Mouse (Mus musculus) liver, postnatal 0 days (tissue): ENCODE measurements at regions not wholly inside any gene's neighbourhood (a gene's known extent, or its start where the extent isn't known, plus 50 kb on each side); places are given as distances from the start of the nearest gene placed in this dataset.

ENCODE experiments used
- ATAC-seq: fragments of 200-750 bp; cut with Nextera tagmentation; 2 replicates; pipeline ENCODE4 v1.8.0; 2017; ENCODE audit warnings: mild to moderate bottlenecking, moderate library complexity
- DNase-seq: peaks from one replicate; pipeline ENCODE4 v3.0.0-alpha.2; 2016
- H3K27ac ChIP-seq: fragments of 300-500 bp; sonication (generic); 2 replicates; pipeline ENCODE4 v1.5.1; 2014; ENCODE audit warnings: antibody characterized with exemption, moderate library complexity, mild to moderate bottlenecking, low read depth
- H3K27me3 ChIP-seq: fragments of 300-500 bp; sonication (generic); 2 replicates; pipeline ENCODE4 v1.6.1; 2014; ENCODE audit warnings: low read length, control low read depth, mixed read lengths; ENCODE audit not compliant: insufficient read depth
- H3K36me3 ChIP-seq: fragments of 300-500 bp; sonication (generic); replicated peaks from 2 replicates; pipeline ENCODE4 v1.6.1; 2014; ENCODE audit warnings: mild to moderate bottlenecking, control low read depth, low read length, moderate library complexity, mixed read lengths; ENCODE audit not compliant: insufficient read depth
- H3K4me1 ChIP-seq: fragments of 300-500 bp; sonication (generic); 2 replicates; pipeline ENCODE4 v1.6.1; 2014; ENCODE audit warnings: antibody characterized with exemption, mild to moderate bottlenecking, control low read depth; ENCODE audit not compliant: insufficient read depth
- H3K4me2 ChIP-seq: fragments of 300-500 bp; sonication (generic); 2 replicates; pipeline ENCODE4 v1.6.1; 2014; ENCODE audit warnings: low read depth, mild to moderate bottlenecking, low read length, moderate library complexity, mixed read lengths
- H3K4me3 ChIP-seq: fragments of 300-500 bp; sonication (generic); 2 replicates; pipeline ENCODE4 v1.5.1; 2014; ENCODE audit warnings: low read depth, low read length
- H3K9ac ChIP-seq: fragments of 300-500 bp; sonication (generic); replicated peaks from 2 replicates; pipeline ENCODE4 v1.6.1; 2014; ENCODE audit warnings: mild to moderate bottlenecking, moderate library complexity
- H3K9me3 ChIP-seq: fragments of 300-500 bp; sonication (generic); 2 replicates; pipeline ENCODE4 v1.6.1; 2016; ENCODE audit warnings: mild to moderate bottlenecking, control low read depth, low read length, mixed read lengths
- CTCF ChIP-seq: sonication (generic); IDR thresholded peaks from 2 replicates; pipeline ENCODE4 v1.5.1; 2016; ENCODE audit warnings: antibody characterized with exemption, low read depth
- EP300 ChIP-seq: IDR thresholded peaks from 2 replicates; pipeline ENCODE4 v1.6.1; 2016; ENCODE audit warnings: antibody characterized with exemption, low read depth, mild to moderate bottlenecking
- WGBS: fragments of 180-500 bp; shearing (Covaris S2); extraction: QIAGEN DNeasy Blood & Tissue Kit; methylation state at CpG from one replicate; pipeline ENCODE4 v1.1.7; 2014; ENCODE audit not compliant: insufficient replicate concordance; 5-methylcytosine and 5-hydroxymethylcytosine counted together

- H3K4me3 ChIP-seq, result no peak overlapping the region
- no peak overlapping the region for H3K27ac ChIP-seq
- no peaks in the 10 kb centered on the region for H3K27me3 ChIP-seq
- DNase-seq (no peak), ATAC-seq (no peak)
- no peak for TF ChIP-seq EP300
- no peak for TF ChIP-seq CTCF
- no peak overlapping the region for H3K4me2 ChIP-seq
- H3K36me3 ChIP-seq, result no peaks in the 10 kb centered on the region
- H3K4me1 ChIP-seq, result peaks cover 6% of the 10 kb centered on the region; the same call in 1 of the 2 replicates
- no peaks in the 10 kb centered on the region for H3K9me3 ChIP-seq
- H3K9ac ChIP-seq, result no peak overlapping the region
- WGBS, result 66% methylated on average over 3 of the region's 3 CpGs
Measured at GRCm38 (mm10) chr6:140187733-140188132, 146.5 kb upstream of the Plcz1 start.

DNA sequence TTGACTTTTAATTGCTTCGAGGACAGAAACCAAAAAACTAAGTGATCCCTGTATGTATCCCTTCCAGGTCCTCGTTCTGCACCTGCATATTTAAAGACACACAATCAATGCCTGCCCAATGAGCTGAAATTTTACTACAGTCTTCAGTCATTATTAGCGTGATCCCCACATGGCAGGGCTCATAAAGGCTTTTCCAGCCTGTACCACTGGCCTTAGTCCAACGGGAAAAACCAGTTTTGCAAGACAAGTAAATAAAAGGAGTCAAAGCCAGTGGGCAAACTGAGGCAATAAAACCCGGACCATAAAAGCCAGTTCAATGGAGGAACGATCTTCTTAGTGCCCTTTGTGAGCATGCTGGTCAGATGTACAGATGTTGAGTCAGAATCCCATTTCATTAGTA lies 145.8 kb upstream of the Plcz1 start:
- peaks cover 6% of the 10 kb centered on the region; the same call in 1 of the 2 replicates for H3K4me1 ChIP-seq
- no peaks in the 10 kb centered on the region for H3K36me3 ChIP-seq
- no peak for TF ChIP-seq CTCF
- TF ChIP-seq EP300, result no peak
- no peak for ATAC-seq
- no peaks in the 10 kb centered on the region for H3K9me3 ChIP-seq
- no peak overlapping the region for H3K9ac ChIP-seq
- no peak overlapping the region for H3K27ac ChIP-seq
- H3K4me3 ChIP-seq, result no peak overlapping the region
- H3K27me3 ChIP-seq, result no peaks in the 10 kb centered on the region
- no peak for DNase-seq
- H3K4me2 ChIP-seq, result no peak overlapping the region
- WGBS, result 55% methylated on average over 6 of the region's 6 CpGs

- Histone ChIP-seq H3K4me2 (no peak overlapping the region), H3K27me3 (no peaks in the 10 kb centered on the region), H3K9me3 (no peaks in the 10 kb centered on the region), H3K27ac (no peak overlapping the region), H3K9ac (no peak overlapping the region), H3K4me3 (no peak overlapping the region), H3K4me1 (no peaks in the 10 kb centered on the region), H3K36me3 (no peaks in the 10 kb centered on the region)
- whole genome bisulfite sequencing, result 68% methylated on average over 4 of the region's 4 CpGs
- DNase-seq (no peak), ATAC-seq (no peak)
- TF ChIP-seq EP300, result no peak
- TF ChIP-seq CTCF, result no peak
Measured at GRCm38 (mm10) chr6:140179999-140180398, 138.7 kb upstream of the Plcz1 start.

DNA sequence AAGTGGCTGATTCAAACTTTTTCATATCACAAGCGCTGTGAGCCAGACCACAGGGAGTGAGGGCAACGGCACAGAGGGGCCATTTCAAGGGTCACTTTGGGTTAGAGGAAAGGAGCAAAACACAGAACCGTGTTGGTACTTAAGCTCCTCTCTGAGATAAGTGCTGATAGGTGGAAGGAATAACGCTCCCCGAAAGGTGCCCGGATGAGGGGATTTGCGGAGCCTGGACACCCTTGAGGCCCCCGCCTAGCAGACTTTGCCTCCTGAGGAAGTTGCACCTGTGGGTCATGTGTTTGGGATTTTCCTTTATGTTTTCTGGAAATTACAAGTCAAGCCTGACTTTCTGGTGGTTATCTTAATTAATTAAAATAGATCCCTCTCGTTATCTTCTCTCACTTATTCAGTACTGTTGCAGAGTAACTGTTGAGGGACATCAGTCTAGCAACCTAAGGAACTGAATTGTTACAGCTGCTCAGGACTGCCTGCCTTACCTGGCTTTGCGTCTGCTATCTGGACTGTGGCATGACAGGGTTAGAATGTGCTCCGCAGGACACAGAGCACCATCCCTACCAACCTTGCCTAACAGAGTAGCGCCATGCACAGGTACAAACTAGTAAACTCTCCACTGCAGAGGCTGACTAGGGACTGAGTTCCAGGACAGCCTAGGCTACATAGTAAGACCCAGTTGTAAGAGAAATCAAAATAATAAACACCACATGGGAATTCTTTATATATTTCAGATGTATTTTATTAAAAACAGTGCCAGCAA lies 137.4 kb upstream of the Plcz1 start:
- no peak overlapping the region for H3K4me3 ChIP-seq
- no peaks in the 10 kb centered on the region for H3K4me1 ChIP-seq
- DNase-seq, result no peak
- no peak for ATAC-seq
- no peak overlapping the region for H3K27ac ChIP-seq
- H3K36me3 ChIP-seq, result no peaks in the 10 kb centered on the region
- H3K27me3 ChIP-seq, result no peaks in the 10 kb centered on the region
- no peak overlapping the region for H3K9ac ChIP-seq
- 82% methylated on average over 12 of the region's 12 CpGs for WGBS
- TF ChIP-seq CTCF (no peak), EP300 (no peak)
- no peaks in the 10 kb centered on the region for H3K9me3 ChIP-seq
- no peak overlapping the region for H3K4me2 ChIP-seq

DNA sequence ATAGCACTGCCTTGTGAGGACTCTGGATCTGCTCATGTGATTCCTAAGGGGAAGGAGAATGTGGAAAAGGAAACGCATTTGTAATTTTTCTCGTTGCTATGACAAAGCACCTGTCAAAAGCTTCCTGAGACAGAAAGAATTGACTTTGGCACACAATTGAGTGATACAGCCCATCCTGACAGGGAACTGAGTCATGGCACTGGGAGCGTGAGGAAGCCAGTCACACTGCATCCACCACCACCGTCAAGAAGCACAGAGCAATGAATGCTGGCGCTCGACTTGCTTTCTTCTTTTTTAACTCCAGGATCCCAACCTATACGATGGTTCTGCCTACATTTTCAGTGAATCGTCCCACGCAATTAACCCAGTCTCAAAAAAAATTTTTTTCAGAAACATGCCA lies 131.5 kb upstream of the Plcz1 start:
- DNase-seq (no peak), ATAC-seq (no peak)
- 69% methylated on average over 9 of the region's 9 CpGs for WGBS

GRCm38 (mm10) chr6:140169836-140170235 lies 128.6 kb upstream of the Plcz1 start:
- WGBS, result 81% methylated on average over 3 of the region's 3 CpGs
- H3K4me3 ChIP-seq, result no peak overlapping the region
- H3K9ac ChIP-seq, result no peak overlapping the region
- no peaks in the 10 kb centered on the region for H3K4me1 ChIP-seq
- TF ChIP-seq CTCF (no peak), EP300 (no peak)
- H3K27ac ChIP-seq, result no peak overlapping the region
- H3K4me2 ChIP-seq, result no peak overlapping the region
- no peaks in the 10 kb centered on the region for H3K36me3 ChIP-seq
- ATAC-seq (no peak), DNase-seq (no peak)
- H3K27me3 ChIP-seq, result no peaks in the 10 kb centered on the region
- no peaks in the 10 kb centered on the region; the same call in 1 of the 2 replicates for H3K9me3 ChIP-seq

More for the DNA sequence above, 131.5 kb upstream of the Plcz1 start:
- no peaks in the 10 kb centered on the region for H3K9me3 ChIP-seq
- no peaks in the 10 kb centered on the region for H3K27me3 ChIP-seq
- H3K27ac ChIP-seq, result no peak overlapping the region
- no peaks in the 10 kb centered on the region for H3K4me1 ChIP-seq
- TF ChIP-seq EP300 (no peak), CTCF (no peak)
- H3K9ac ChIP-seq, result no peak overlapping the region
- H3K4me2 ChIP-seq, result no peak overlapping the region
- H3K4me3 ChIP-seq, result no peak overlapping the region
- no peaks in the 10 kb centered on the region for H3K36me3 ChIP-seq
